Mouse (Mus musculus): ENCODE measurements around the gene Slc37a1. TPM values are rescaled to one million over a fixed set of nuclear protein-coding genes. Genes with fewer than 3 reads are reported as not detected.

Gene Slc37a1
- polyA plus RNA-seq, 1 experiment = 6.1 TPM

DNA sequence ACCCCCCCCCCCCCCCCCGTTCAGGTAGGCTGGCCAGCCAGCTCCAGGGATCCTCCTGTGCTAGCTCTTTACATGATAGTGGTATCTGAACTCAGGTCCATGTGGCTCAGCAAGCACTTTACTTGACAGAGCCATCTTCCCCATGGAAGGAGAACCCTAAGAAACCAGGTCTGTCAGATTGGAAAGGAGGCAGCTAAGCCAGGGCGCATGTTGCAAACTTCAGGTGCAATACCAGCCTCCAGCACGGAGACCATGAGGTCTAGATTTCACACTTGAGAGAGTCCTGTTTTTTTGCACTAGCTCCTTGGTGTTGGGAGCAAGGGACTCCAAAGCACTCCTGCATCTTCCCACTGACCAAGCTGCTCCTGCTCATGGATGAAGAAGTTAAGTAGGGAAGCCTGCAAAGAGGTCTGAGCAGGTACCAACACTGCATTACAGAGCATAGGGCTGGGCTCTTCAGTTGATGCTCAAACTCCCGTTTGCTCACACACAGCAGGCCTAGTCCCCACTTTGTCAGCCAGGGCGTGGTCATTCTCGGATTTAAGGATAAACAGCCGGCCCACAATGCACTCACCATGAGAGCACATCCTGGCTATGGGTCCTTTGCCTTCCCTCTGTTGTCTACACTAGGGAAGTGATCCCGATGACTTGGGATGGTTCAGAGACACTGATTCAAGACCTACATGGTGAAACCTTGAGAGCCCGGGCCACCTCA is 10.2 kb upstream of the Slc37a1 start:
- H3K4me1 ChIP-seq (ENCODE audit: control insufficient read depth, insufficient read depth, low read length) = peaks cover 7% of the 10 kb centered on the region
- H3K27ac ChIP-seq (ENCODE audit: insufficient read depth, low read length) = no peak overlapping the region
- H3K27me3 ChIP-seq (ENCODE audit: control insufficient read depth, insufficient read depth, low read length) = no peaks in the 10 kb centered on the region
- whole genome bisulfite sequencing = 45% methylated on average over 9 of the region's 9 CpGs
- H3K4me3 ChIP-seq (replicated peaks; ENCODE audit: insufficient read depth, low read depth, low read length) = peak overlapping the region; percentile 64
- no peak for DNase-seq
- TF ChIP-seq POLR2A (IDR thresholded peaks at IDR 0.05; ENCODE audit: borderline replicate concordance, insufficient read depth, low read length) (no peak), CTCF (IDR thresholded peaks at IDR 0.05; ENCODE audit: borderline replicate concordance, insufficient read depth, low read depth, low read length) (no peak)

DNA sequence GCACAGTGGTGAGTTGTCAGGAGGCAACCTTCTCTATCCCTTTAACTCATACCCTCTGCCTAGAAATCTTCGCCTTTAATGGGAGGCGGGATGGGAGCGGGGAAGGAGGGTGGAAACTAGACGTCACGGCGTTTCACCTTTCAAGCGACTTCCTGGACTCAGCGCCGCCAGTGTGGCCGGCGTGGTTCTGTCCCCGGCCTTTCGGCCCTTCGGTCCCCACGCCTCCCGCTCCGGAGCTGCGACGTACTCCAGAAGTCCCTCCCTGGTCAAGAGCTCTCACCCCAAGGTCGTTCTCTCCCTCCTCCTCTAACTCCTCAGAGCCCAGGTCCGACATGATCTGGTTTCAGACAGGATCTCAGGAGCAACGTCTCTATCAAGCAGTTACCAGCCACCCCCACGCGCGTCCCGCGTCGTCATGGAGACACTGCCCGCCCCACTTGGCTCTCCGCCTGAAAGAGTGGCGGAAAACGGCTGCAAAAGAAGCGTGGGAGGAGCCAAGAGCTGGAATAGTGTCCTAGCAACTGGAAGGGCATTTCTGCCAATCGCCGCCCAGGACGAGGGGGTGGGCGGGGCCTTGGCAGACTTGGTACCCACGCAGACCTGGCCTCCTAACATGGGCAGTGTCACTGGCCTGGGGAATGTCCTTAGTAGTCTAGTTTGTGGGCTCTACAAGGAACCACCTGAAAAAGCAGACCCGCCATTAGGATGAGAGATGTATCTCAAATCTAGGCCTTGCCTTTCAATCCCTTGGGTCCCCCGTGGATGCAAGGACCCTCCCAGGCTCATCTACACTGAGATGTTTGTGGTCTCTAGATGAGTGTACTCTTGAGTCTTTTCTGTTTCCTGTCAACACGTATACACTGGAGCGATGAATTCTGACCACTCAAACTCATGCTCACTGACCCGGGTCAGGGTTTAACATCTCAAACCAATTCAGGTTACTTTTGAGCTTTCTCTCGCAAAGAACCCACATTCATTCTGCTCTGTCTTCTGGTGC is 9.4 kb upstream of the Slc37a1 start, which contains the start of gene Rsph1:
TSS of gene Rsph1 (minus strand) at position 462 of the 997 bp plus-strand sequence.
- H3K4me3 ChIP-seq (replicated peaks; ENCODE audit: insufficient read depth, low read depth, low read length) = peak within 1 kb of the TSS; percentile 64
- DNase-seq = peak; percentile 92 to 95
- no peaks in the 10 kb centered on the region for H3K27me3 ChIP-seq (ENCODE audit: control insufficient read depth, insufficient read depth, low read length)
- TF ChIP-seq POLR2A (IDR thresholded peaks at IDR 0.05; ENCODE audit: borderline replicate concordance, insufficient read depth, low read length) = no peak
- no peak for TF ChIP-seq CTCF (IDR thresholded peaks at IDR 0.05; ENCODE audit: borderline replicate concordance, insufficient read depth, low read depth, low read length)
- H3K4me1 ChIP-seq (ENCODE audit: control insufficient read depth, insufficient read depth, low read length) = peaks cover 7% of the 10 kb centered on the region
- no peak within 1 kb of the TSS for H3K27ac ChIP-seq (ENCODE audit: insufficient read depth, low read length)
- WGBS = 12% methylated on average over 44 of the region's 44 CpGs

DNA sequence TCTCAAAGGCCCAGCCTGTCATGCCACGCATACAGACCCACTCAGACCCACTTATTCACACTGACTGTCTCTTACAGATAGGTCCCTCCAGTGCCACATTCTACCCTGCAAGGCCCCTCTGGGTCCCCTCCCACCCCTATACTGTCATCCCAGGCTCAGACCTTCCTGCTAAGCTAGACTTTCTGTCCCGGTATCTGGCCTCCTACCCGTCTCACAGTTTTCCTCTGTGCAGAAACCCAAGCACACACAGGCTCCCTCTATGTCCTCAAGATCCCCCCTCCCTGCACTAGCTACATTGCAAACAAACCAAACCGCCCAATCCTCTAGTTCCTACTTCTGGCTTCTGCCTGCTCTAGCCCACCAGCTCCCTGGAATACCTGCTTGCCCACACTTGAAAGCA is 8.7 kb upstream of the Slc37a1 start:
- no peak for DNase-seq
- H3K4me1 ChIP-seq (ENCODE audit: control insufficient read depth, insufficient read depth, low read length) = peaks cover 11% of the 10 kb centered on the region
- WGBS = 97% methylated on average over 4 of the region's 4 CpGs
- H3K27me3 ChIP-seq (ENCODE audit: control insufficient read depth, insufficient read depth, low read length) = no peaks in the 10 kb centered on the region
- H3K27ac ChIP-seq (ENCODE audit: insufficient read depth, low read length) = no peak overlapping the region
- TF ChIP-seq CTCF (IDR thresholded peaks at IDR 0.05; ENCODE audit: borderline replicate concordance, insufficient read depth, low read depth, low read length) = no peak
- no peak for TF ChIP-seq POLR2A (IDR thresholded peaks at IDR 0.05; ENCODE audit: borderline replicate concordance, insufficient read depth, low read length)
- H3K4me3 ChIP-seq (replicated peaks; ENCODE audit: insufficient read depth, low read depth, low read length) = no peak overlapping the region

DNA sequence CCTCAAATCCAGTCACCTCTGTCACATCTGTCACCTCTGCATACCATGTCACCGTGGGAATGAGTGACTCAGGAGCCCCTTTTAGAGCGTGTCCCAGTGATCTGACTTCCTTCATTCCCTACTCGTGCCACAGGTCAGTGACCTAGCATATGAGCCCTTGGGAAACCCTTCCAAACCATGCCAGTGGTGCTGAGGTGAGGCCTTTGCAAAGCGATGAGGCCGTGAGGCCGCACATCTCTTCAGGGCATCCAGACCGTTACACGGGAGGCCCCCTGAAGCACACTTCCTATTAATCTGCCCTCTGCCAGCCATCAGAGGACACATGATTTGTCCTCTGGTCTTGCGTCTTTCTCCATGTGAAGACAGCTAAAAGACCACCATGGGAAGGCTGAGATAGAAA is 7.1 kb upstream of the Slc37a1 start:
- WGBS = 90% methylated on average over 9 of the region's 9 CpGs

DNA sequence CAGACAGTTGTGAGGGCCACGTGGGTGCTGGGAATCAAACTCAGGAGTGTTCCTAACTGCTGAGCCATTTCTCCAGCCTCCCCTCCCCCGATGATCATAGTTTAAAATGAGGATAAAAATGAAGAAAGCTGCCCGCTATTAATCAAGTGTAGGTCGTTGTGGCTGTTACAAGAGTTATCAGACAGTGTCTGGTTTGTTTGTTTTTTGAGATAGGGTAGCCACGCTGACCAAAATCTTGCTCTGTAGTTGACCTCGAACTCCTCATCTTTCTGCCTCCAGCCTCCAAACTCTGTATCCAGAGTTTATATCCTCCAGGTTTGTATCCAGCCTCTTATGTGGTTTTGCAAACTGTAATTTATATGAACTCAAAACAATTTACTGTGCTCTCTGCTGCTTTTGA is 6.3 kb upstream of the Slc37a1 start:
- DNase-seq = no peak
- Histone ChIP-seq H3K4me1 (ENCODE audit: control insufficient read depth, insufficient read depth, low read length) (peaks cover 11% of the 10 kb centered on the region), H3K27me3 (ENCODE audit: control insufficient read depth, insufficient read depth, low read length) (no peaks in the 10 kb centered on the region), H3K27ac (ENCODE audit: insufficient read depth, low read length) (no peak overlapping the region), H3K4me3 (replicated peaks; ENCODE audit: insufficient read depth, low read depth, low read length) (no peak overlapping the region)
- TF ChIP-seq POLR2A (IDR thresholded peaks at IDR 0.05; ENCODE audit: borderline replicate concordance, insufficient read depth, low read length) (no peak), CTCF (IDR thresholded peaks at IDR 0.05; ENCODE audit: borderline replicate concordance, insufficient read depth, low read depth, low read length) (no peak)
- WGBS = 89% methylated on average over 6 of the region's 6 CpGs

More for the DNA sequence above, 7.1 kb upstream of the Slc37a1 start:
- Histone ChIP-seq H3K27me3 (ENCODE audit: control insufficient read depth, insufficient read depth, low read length) (no peaks in the 10 kb centered on the region), H3K27ac (ENCODE audit: insufficient read depth, low read length) (no peak overlapping the region), H3K4me1 (ENCODE audit: control insufficient read depth, insufficient read depth, low read length) (peaks cover 11% of the 10 kb centered on the region), H3K4me3 (replicated peaks; ENCODE audit: insufficient read depth, low read depth, low read length) (no peak overlapping the region)
- DNase-seq = no peak
- TF ChIP-seq POLR2A (IDR thresholded peaks at IDR 0.05; ENCODE audit: borderline replicate concordance, insufficient read depth, low read length) (no peak), CTCF (IDR thresholded peaks at IDR 0.05; ENCODE audit: borderline replicate concordance, insufficient read depth, low read depth, low read length) (no peak)

DNA sequence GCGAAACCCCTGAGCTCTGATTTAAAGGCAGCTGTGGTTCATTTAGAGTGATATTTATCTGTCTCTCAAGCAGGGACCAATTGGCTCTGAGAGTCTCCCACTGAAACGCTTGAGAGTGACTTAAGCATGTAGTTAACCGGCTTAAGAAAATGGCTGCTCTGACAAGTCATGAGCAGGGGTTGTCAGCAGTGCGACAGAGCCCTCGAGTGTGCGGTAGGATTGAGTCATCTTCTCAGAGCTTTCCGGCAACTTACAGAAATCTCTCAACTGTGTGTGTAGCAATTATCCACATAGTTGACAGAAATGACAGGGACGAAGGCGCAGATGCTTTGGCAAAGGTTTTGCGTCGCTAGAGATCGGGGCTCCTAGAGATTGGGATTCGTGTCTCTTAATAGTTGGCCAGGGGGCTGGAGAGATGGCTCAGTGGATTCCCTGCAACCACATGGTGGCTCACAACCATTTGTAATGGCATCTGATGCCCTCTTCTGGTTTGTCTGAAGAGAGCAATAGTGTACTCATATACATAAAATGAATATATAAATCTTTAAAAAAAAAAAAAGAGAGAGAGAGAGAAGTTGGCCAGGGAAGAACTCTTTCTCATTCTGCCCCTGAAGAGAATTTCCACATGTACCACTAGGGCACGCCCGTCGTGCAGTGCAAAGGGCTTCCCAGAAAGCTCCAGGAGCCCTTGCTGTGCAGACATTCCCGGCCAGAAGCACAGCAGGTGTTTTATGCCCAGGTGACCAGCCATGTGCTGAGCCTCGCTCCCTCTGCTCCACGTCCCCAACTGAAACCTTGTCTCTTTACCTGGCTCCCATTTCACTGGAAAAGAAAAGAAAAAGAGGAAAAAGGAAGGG is 4.5 kb upstream of the Slc37a1 start:
- H3K4me1 ChIP-seq (ENCODE audit: control insufficient read depth, insufficient read depth, low read length) = peaks cover 11% of the 10 kb centered on the region
- WGBS = 36% methylated on average over 19 of the region's 19 CpGs
- H3K27ac ChIP-seq (ENCODE audit: insufficient read depth, low read length) = no peak overlapping the region
- DNase-seq = peak in 1 of 2 experiments; percentile 37
- no peak overlapping the region for H3K4me3 ChIP-seq (replicated peaks; ENCODE audit: insufficient read depth, low read depth, low read length)
- TF ChIP-seq POLR2A (IDR thresholded peaks at IDR 0.05; ENCODE audit: borderline replicate concordance, insufficient read depth, low read length) (no peak), CTCF (IDR thresholded peaks at IDR 0.05; ENCODE audit: borderline replicate concordance, insufficient read depth, low read depth, low read length) (peak; percentile 15; the same call in 1 of the 2 replicates)
- no peaks in the 10 kb centered on the region for H3K27me3 ChIP-seq (ENCODE audit: control insufficient read depth, insufficient read depth, low read length)

DNA sequence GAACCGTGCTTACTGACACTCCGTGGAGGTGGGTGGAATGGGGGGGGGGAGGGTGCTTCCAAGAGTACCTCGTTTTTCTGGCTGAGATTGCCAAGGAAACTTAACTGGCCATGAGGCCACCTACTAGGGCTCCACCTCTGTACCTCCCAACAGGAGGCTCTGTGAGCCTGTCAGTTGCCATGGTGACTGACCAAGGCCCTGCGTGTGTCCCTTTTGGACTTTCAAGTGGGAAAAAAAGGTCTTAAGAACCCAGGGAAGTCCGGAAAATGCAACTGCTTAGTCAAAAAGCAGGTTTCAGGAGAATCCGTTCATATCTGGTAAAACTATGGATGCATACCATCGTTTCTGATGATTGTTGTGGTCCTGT is 3.9 kb upstream of the Slc37a1 start:
- no peak overlapping the region for H3K27ac ChIP-seq (ENCODE audit: insufficient read depth, low read length)
- no peaks in the 10 kb centered on the region for H3K27me3 ChIP-seq (ENCODE audit: control insufficient read depth, insufficient read depth, low read length)
- TF ChIP-seq CTCF (IDR thresholded peaks at IDR 0.05; ENCODE audit: borderline replicate concordance, insufficient read depth, low read depth, low read length) (no peak), POLR2A (IDR thresholded peaks at IDR 0.05; ENCODE audit: borderline replicate concordance, insufficient read depth, low read length) (no peak)
- DNase-seq = no peak
- peaks cover 8% of the 10 kb centered on the region for H3K4me1 ChIP-seq (ENCODE audit: control insufficient read depth, insufficient read depth, low read length)
- no peak overlapping the region for H3K4me3 ChIP-seq (replicated peaks; ENCODE audit: insufficient read depth, low read depth, low read length)
- 27% methylated on average over 7 of the region's 7 CpGs for WGBS
